Mouse (Mus musculus) forelimb bud, embryonic 11.5 days (tissue): Measurements from ENCODE around the gene Tfap2a.

ENCODE experiments used
- DNase-seq: peaks from one replicate; pipeline ENCODE4 v3.0.0-alpha.2; 2012; ENCODE audit warnings: low read depth, low spot score

Tfap2a gene

DNA sequence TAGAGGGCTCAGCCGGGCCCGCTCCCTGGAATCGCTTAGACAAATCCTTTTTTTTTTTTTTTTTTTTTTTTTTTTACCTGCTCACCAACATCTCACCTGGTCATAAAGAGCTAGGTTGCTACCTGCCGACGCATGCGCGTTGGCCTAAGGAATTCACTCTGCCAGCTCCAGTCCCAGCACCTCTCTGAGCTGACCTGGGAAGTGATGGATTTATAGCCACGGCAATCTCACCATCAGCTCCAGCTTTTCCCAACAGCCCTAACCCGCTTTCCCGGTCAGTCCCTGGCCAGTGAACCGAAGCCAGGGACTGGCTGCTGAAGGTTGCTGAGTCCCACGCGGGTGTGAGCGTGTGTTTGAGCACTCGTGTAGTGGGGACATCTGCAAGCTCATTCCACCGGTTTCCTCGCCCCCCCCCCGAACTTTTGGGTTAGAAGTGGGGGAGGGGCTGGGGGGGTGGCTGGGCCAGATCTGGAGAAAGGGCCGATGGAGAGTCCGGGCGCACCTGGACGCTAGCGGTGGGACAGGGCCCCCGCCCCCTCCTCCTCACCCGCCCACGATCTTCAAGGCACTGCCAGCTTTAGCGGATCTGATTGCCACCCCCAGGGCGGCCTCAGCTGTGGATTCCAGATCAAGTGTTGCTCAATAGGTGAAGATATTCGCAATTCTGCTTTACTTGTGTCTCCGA is at the start of gene Tfap2a:
Gene Tfap2a (minus strand): TSS at position 181 of the 685 bp plus-strand sequence.
- DNase-seq, result no peak

DNA sequence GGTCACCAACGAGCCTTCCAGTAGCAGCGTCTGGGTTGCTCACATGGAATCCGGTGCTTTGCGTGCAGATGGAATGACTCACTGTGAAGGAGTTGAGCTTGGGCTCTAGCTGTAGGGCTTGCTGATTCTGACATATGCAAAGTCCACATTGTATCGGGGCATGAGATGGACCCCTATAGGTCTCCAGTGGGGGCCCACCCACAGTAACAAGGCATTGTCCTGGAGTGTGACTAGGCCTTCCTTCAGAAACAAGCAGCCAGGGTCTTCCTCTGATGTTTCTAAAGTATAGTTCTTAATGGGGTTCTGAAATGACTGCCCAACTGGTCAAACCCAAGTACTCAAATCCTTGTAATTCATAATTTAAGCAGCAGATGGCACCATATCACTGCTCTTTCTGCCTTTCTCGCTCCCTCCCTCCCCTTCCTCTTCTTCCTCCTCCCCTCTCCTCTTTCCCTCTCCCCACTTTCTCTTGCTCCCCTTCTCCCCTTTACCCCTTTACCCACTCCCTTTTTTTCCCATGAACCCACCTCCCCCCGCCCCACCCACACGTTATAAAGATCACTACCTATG is 46.1 kb upstream of the Tfap2a start:
- peak; percentile 54 for DNase-seq

DNA sequence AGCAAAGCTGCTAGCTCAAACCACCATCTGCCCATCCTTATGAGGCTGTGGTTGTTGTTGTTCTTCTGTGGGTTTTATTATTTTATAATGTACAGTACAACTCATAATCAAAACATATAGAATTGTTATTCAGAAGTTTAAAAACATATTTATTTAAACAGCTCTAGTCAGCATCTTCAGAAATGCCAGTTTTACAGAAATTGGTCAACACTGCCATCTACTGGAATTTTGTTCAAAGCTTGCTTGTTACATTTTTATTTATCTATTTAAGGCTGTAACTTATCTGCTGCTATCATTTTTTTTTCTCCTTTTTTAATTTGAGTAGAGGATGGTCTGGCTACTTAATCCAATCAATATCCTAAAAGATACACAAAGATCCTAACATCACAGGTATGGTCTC is 19.8 kb upstream of the Tfap2a start:
- no peak for DNase-seq

- no peak for DNase-seq
Measured at GRCm38 (mm10) chr13:40756356-40756755, 18.2 kb upstream of the Tfap2a start.

DNA sequence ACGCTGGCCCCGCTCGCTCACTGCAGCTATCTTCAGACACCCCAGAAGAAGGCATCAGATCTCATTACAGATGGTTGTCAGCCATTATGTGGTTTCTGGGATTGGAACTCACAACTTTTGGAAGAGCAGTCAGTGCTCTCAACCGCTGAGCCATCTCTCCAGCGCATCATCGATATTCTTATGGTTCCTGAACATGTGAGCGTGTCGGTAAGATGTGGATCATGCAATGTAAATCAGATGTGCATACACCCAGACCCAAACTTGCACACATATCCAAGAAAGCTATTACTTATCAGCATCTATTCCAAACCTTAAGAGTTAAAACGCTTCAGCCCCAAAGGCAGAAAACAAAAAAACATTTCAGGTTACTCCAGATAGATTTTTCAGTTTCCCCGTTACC is 15.9 kb upstream of the Tfap2a start:
- DNase-seq, result no peak

DNA sequence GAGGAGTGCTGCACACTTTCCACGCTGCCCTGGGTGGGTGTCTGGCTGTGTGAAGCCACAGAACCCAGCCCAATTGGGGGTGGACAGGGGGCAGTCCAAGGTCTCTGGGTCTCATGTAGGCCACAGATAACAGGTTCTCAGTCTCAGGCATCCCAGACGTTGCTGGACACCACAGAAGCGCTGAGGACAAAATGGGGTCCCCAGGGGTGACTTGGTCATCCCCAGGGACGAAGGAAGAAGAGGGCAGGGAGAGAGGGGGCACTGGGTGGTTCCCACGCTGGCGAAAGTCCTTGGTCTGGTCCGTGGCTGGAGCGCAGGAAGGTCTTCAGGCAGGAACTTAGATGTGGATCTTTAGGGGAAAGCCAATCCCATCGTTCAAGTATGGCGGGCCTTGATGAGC is 13.7 kb upstream of the Tfap2a start:
- DNase-seq, result no peak

GRCm38 (mm10) chr13:40749603-40749905 is 11.4 kb upstream of the Tfap2a start:
- DNase-seq, result no peak

GRCm38 (mm10) chr13:40748785-40749602 is 10.8 kb upstream of the Tfap2a start:
- peak; percentile 80 for DNase-seq

DNA sequence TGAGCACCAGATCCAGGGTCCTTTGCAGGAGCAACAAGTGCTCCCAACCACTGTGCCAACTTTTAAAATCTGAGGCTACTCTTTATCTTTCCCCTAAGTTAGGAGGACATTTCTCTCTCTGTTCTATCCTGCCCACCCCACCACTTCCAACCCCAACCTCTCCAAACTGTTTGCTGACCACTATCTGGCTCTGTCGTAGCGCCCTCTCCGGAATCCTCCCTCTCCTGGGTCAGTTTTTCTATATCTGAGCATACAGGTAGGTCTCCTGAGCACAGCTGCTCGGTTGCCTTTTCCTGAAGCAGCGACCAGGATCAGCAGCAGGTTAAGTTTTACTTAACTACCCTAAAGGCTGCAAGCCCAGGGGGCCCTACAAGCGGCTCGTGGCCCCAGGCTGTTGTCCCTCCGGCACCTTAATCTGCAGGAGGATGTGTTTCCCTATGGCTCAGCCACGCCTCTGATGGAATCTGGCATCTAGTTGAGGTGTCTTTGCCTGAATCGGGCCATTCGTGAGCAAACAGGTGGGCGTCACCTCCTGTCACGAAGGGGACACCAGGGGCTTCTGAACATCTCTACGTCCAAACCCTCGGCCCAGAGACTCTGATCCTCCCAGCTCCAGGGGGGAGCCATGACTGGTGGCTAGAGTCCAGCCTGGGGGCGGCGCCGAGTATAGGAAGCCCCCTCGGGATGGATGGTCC is 6.1 kb upstream of the Tfap2a start:
- DNase-seq, result no peak

DNA sequence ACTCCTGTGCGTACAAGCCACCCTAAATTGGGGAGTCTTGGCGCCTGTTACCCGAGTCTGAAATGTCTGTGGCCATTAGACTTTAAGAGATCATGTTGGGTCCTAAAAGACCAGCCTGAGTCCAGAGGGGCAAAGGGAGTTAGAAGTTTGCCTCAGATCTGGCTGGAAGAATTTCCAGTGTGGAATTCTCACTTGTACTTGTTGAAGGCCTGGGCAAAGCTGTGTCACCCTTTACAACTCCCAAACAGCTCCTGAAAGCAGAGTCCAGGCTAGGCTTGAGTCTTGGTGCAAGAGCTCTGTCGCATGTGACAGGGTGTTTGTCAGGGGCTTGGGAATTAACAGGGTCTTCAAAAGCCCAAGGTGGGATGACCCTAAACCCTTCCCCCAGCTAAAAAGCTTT is 5.0 kb upstream of the Tfap2a start:
- DNase-seq, result no peak

- no peak for DNase-seq
Measured at GRCm38 (mm10) chr13:40741841-40742550, 3.8 kb upstream of the Tfap2a start.

GRCm38 (mm10) chr13:40741436-40741835 is 3.3 kb upstream of the Tfap2a start:
- no peak for DNase-seq

- no peak for DNase-seq
Measured at GRCm38 (mm10) chr13:40740727-40741360, 2.7 kb upstream of the Tfap2a start.

DNA sequence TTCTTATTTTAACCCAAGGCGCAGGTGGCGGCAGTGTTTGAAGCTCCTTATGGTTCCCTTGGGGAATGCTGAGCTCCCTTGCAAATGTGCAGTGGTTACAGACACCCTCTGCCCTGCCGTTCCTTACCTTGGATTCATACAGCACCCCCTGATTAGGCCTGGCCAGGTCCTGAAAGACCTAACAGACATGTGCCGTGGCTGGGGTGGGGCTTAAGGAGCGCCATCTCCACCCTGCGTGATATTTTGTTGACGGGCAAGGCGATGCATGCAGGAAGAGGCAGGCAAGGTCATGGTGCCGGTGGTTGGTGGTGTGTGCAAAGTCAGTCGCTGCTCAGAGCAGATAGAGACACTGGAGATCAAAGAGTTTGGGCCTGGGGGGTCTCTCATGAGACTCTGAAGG is 1.7 kb upstream of the Tfap2a start:
- DNase-seq, result no peak

- no peak for DNase-seq
Measured at GRCm38 (mm10) chr13:40739121-40739650, 1.0 kb upstream of the Tfap2a start.

GRCm38 (mm10) chr13:40737761-40738160 is 415 bp downstream of the Tfap2a start:
- DNase-seq, result no peak

GRCm38 (mm10) chr13:40737099-40737498 is 1.1 kb downstream of the Tfap2a start:
- DNase-seq, result no peak

DNA sequence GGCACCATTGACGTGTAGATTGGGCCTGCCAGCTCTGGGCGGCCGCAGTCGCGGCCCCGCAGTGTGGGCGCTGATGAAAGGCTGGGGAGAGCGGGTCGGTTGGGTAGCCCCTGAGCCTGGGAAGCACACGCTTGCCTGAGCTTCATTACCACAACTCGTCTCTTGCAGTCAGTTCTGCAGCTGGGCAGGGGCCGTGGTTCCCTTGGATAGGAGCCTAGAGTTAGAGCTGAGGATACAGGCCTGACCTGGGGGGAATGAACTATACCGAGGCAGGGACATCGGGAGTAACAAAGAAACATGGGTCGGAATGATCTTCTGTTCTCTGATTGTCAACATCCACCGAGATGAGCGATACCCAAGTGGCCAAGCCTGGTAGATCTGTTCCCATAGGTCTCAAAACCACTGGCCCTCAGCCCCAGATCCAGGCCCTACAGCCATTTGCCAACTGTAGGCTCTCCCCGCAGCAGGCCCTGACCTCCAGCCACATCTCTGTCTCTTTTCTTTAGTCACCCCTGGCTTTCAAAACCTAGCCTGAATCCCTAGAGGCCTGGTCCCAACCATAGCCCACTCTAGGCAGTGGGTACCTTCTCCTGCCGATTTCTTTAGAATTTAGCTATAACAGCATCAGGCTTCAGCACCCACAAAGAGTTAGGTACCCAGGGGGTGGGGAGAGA is 1.9 kb downstream of the Tfap2a start:
- DNase-seq, result no peak

- DNase-seq, result no peak
Measured at GRCm38 (mm10) chr13:40735416-40736106, 2.6 kb downstream of the Tfap2a start.
